Mouse (Mus musculus) heart, postnatal 10 days (tissue): Measurements from ENCODE around the gene Erc2. TPM values are rescaled to one million over a fixed set of nuclear protein-coding genes. Genes with fewer than 3 reads are reported as not detected.

Source experiments
- DNase-seq, 2 experiments: peaks; one replicate each; pipeline ENCODE4 v3.0.0; 2021
- intact Hi-C: fragments of 180-260 bp; cut with DNase I; formaldehyde crosslinking; loops from one replicate; pipeline ENCODE4 v1.15.1; 2025
- total RNA-seq, 2 experiments: library from RNA; stranded (reverse); gene quantifications; 2 replicates each; pipeline ENCODE4 v1.2.3; 2021

Erc2 gene
- total RNA-seq, 2 experiments from 2014 or later: 2.5 to 2.9 TPM

GRCm38 (mm10) chr14:27661466-27661865 is 39.2 kb downstream of the Erc2 start:
- intact Hi-C loops: no loop called here
- DNase-seq: no peak

DNA sequence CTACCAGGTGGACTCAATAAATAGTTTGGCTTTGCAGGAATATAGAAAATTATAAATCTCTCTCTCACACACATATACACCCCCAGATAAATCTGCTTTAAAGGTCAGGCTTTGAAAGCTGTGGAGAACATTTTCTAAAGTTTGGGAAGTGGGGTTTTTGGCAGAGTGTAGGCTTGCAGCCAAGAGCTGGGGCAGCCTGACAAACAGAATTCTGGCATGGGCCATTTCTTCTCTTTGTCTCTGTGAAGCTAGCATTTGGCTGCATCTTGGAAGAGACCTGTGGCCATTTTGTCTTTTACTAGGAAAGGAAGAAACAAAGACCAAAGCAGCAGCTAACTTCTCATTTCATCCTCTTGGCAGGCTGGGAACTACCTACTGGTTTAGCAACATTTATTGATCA is 40.0 kb downstream of the Erc2 start:
- intact Hi-C loops: no loop called here
- DNase-seq: no peak

GRCm38 (mm10) chr14:27667016-27667852 is 45.0 kb downstream of the Erc2 start:
- no peak for DNase-seq
- intact Hi-C loops: no loop called here

DNA sequence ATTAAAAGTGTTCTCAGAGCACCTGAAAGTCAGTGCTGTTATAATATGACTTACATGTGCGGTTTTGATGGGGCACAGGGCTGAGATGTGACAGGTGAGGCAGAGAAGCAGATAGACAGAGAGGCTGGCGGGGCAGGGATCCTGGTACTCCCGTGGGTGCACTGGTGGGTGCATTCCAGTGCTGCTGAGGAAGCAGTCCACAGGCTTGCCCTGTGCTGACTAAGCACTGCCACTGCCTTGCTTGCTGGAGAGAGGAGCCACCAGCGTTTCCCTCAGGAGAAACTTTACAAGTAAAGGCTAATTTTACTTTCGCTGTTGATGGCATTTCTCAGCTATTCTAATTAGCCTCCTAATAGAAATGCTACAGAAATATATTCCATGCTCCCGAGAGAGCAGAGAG is 45.9 kb downstream of the Erc2 start:
- intact Hi-C loops: no loop called here
- DNase-seq: no peak

DNA sequence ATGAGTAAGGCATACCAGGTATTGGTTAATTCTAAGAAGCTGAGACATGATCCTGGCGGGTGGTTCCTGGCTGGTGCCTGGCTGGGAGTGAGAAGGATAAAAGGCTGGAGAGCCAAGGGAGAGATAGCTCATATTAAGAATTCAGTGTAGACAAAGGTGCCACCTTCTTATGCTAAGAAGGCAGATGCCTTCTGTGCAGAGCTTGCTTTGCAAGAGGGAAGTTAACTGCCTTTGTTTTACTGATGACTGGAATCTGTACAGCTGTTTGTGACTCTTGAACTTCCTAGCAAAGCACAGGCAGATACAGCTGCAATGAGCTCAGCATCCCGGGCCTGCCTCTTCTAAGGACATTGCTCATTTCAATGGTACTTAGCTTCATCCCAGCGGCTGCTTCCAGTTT is 47.7 kb downstream of the Erc2 start:
- intact Hi-C loops: no loop called here
- DNase-seq: no peak

DNA sequence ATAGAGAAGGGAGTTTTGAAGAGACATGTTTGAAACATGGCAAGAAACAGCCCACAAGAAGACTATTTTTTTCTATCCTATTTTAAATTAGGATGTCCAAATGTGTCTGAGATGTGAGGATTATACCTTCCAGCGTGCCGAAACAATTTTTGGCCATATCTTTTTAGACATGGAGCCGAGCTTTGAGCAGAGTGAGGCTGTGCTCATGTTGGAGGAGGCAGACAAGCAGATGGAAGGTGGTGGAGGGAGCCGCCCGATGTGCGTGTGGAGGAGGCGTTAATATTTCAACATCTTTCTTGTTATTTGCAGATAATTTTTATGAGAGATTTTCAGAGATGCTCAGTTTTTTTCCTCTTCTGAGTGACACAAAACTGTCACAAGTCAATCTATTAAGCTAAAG is 50.5 kb downstream of the Erc2 start:
- DNase-seq: no peak
- intact Hi-C loops: no loop called here

DNA sequence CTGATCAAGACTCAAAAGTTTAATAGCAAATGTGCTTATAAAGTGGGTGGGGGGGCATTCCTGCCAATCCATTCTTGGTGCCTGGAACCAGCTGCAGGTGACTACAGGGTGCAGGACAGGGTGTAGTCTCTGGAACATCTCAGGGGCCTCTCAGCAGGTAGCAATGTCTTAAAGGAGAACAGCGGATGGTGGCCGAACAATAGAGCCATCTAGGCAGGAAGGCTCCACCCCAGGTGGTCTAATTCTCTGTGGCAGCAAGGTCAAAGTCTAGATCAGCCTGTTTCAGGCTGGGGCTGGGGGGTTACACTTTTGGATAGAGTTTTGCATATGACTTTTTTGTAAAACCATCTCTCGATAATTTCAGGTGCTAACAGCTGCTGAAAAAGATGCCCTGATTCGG is 51.9 kb downstream of the Erc2 start:
- DNase-seq: no peak
- intact Hi-C loops: no loop called here

DNA sequence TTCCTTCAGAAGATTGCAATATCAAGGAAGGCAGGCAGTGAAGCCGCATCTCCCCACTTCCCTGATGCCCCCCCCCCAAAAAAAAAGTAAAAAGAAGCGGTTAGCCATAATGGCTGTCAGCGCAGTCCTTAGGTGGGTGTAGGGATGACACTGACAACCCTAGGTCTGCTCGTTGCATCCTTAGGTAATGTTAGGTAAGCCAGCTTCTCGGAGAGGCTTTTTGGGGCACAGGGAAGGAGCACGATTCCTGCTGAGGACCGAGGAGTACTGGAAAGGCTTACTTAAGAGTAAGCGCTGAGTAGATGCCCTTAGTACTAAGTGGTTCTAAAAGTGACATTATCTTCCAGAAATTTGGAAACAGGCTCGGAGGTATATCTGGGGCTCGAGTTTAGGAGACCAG is 52.3 kb downstream of the Erc2 start:
- no peak for DNase-seq
- intact Hi-C loops: no loop called here

DNA sequence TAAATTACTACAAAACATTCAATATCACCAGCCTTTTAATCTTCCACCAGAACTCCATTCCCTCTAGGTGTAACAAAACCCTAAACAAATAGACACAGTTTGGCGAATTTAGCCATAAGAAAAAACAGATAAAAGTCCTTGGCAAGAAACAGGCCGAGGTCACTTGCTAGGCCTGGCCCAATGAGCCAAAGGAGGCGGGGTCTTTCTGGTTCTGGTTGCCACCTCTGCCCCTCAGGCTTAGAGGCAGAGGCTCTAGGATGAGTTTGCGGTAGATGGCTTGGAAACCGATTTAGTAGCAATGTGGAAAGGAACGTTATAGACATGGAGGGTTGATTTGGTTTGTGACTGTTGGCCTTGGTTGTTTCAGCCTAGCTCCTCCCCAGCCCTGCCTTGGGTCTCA is 52.8 kb downstream of the Erc2 start:
- intact Hi-C loops: no loop called here

DNA sequence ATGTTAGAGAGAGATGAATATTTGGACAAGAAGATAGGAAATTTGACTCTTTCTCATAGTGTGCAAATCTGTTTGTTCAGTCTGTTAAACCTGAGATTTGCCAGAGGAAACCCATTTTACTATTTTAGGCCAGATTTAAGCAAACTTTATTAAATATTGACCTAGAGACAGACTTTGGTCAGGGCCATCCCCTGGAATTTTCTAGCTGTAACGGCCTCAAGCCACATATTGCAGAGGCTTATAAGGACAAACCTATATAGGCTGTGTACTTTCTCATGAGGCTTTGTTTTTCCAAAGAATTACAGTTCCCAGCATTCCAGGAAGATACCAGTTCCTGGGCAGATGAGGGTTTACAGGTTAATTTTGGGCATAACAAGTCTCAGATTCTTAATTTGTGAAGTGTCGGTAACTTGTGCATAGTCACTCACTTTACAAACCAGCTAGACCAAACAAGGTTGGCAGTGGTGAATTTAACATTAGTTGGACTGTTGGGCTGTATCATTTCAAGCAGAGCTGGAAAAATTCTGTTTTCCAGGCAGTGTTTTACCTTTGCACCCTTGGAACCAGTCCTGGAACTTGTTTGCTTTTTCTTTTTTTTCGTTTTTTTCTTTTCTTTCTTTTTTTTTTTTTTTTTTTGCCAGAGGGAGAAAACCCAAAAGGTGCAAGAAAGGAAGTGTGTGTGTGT is 60.3 kb downstream of the Erc2 start:
- DNase-seq: no peak
- intact Hi-C loops: no loop called here

More for the DNA sequence above, 52.8 kb downstream of the Erc2 start:
- no peak for DNase-seq

DNA sequence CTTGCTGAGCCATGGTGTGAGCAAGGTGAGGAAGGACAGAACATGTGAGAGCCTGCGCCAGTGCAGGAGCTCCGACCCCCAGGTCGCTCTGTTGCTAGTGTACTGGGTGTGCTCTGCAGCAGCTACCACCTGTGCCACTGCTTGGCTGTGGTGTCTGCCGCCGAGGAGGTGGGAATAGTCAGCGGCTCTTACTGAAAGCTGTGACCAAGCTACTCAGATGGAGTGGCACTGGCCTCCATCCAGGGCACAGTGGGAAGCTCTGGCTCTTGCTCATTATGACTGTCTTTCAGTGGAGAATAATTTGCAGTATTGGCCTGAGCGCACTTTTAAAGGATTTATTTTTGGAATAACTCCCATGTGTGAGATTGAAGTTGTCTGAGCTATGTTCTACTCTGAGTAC is 73.6 kb downstream of the Erc2 start:
- intact Hi-C loops: no loop called here
- no peak for DNase-seq

GRCm38 (mm10) chr14:27717364-27717763 is 95.1 kb downstream of the Erc2 start:
- intact Hi-C loops: no loop called here
- DNase-seq: no peak

GRCm38 (mm10) chr14:27719601-27720000 is 97.4 kb downstream of the Erc2 start:
- intact Hi-C loops: no loop called here
- no peak for DNase-seq

DNA sequence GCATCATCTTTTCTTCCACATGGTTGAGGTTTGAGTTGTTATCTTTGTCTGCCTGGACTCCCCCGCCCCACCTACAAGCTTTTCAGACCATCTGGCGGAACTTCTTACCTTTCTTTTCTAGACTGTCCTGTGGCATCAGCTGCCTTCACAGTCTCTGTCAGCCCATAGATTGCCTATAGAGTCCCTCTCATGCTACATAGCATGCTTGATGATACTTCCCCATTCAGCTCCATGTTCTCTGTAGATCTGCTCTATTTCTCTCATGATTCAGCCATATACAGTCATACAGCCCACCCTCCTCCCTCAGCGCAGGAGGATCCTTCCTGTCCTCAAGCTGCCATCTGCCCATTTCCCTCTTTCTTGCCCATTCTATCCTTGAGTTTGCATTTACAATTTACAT is 98.7 kb downstream of the Erc2 start:
- intact Hi-C loops: no loop called here

GRCm38 (mm10) chr14:27721759-27722158 is 99.5 kb downstream of the Erc2 start:
- DNase-seq: no peak
- intact Hi-C loops: no loop called here

More for the DNA sequence above, 98.7 kb downstream of the Erc2 start:
- DNase-seq: no peak

DNA sequence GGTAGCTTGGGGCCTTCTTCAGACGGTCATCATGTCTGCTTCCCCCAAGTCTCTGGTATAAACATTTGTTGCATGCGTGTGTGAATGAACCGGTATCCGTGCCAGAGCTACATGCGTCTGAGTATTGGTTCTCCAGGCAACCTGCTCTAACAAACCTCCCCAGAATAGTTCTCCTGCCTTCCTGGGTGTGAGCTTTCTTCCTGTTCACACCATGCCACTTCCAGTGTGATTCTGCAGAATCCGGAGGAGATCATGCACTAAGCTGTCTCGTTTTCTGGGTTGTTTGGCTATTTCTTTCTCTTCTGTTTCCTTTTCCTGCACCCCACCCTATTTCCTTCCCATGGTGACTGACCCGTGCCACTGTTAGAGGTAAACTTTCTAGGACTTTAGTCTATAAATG is 105.3 kb downstream of the Erc2 start:
- intact Hi-C loops: no loop called here
- no peak for DNase-seq

GRCm38 (mm10) chr14:27731086-27731485 is 108.9 kb downstream of the Erc2 start:
- intact Hi-C loops: no loop called here
- no peak for DNase-seq

DNA sequence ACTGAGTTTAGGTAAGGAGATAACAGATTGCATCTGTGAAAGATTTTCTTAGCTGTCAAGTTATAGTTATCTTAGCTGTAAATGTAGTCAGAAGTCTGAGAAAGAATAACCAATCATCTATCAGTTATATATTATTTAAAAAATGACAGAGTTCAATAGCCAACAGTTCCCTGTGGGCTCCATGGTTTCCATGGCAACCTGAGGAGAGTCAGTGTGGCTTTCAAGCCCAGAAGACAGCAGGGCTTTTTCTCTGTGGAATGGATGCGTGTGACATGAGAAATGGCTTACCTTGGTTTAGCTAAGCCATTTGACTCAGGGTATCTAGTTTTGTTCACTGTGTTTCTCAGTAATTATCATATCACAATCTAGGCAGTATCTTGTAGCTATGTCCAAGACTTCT is 117.2 kb downstream of the Erc2 start:
- intact Hi-C loops: no loop called here
- no peak for DNase-seq

GRCm38 (mm10) chr14:27741248-27741916 is 119.2 kb downstream of the Erc2 start:
- DNase-seq: peak; percentile 62 to 83
- intact Hi-C loops: loop anchor here (1.0 to 5.0 kb wide), 2 partner anchors 145 to 234 kb away; partner anchors contain the start of gene Ccdc66

DNA sequence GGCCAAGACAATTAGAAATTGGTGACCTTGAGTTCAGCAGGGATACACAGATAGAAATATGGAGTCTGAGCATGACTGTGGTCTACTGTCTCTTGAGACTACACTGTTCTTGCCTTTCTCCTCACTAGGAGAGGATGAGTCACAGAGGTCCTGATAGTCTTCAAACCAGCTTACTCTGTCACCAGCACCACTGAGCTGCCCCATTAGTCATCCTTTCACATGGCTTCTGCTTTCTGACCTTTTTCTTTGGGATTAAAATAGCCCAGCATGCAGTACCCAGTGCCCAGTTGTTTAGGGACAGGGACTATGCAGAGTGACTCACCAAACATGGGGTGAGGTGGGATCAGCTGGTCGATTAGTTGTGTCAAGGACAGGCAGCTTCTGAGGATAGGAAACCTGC is 132.1 kb downstream of the Erc2 start:
- intact Hi-C loops: no loop called here
- DNase-seq: no peak

GRCm38 (mm10) chr14:27756901-27757300 is 134.7 kb downstream of the Erc2 start:
- intact Hi-C loops: no loop called here
- DNase-seq: no peak

DNA sequence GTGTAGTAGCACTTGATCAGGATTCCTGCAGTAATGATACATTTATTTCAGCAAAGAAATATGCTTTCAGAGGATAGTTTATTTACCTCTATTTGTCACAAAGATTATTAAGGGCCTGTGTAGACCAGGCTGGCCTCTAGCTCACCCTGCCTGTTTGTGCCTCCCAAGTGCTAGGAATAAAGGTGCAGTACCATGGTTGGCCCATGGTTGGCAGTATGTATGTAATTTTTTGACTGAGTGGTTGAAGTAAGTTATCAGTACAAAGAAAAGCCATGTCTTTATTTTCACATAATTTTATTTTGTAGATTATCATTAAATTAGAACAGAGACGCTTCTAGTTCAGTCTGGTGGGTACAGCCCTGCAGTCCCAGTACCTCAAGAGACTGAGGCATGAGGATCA is 136.0 kb downstream of the Erc2 start:
- intact Hi-C loops: no loop called here
- peak in 1 of 2 experiments; percentile 16 for DNase-seq
